Mouse (Mus musculus): ENCODE results near the gene Wnt5b. TPM values are rescaled to one million over a fixed set of nuclear protein-coding genes. Genes with fewer than 3 reads are reported as not detected.

The Wnt5b gene
- polyA plus RNA-seq, 1 experiment = 1.8 TPM

DNA sequence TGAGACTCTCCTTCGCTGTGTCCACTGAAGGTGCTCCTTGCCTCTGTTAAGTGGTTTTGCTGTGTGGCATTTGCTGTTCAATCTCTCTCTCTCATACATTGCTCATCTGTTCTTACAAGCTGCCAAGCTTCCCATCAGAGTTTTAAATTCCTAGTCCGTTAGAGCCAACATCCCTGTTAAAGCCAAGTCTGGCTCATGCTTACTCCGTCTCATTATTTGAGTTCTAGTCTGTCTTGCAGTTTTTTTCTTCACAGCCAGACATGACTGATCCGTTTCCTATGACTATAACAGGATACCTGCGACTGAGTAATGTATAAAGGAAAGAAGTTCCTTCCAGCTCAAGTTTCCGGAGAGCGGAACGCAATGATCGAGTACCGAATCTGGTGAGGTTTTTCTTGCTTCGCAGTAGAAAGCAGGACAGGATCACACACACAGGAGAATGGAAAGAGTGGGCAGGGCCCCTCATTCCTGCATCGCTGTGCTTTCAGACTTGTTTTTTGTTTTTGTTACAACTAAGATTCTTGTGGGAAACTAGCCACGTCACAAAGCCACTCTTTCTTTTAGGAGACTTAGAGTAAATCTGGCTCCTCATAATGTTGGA is 34.6 kb downstream of the Wnt5b start:
- WGBS = 91% methylated on average over 13 of the region's 13 CpGs
- Histone ChIP-seq H3K36me3 (ENCODE audit: control insufficient read depth, insufficient read depth, low read length) (no peaks in the 10 kb centered on the region), H3K4me3 (ENCODE audit: low read depth, low read length) (no peak overlapping the region), H3K27me3 (ENCODE audit: control insufficient read depth, insufficient read depth, low read length) (no peaks in the 10 kb centered on the region), H3K4me1 (ENCODE audit: control insufficient read depth, insufficient read depth, insufficient read length, low read length) (peaks cover 8% of the 10 kb centered on the region; the same call in 1 of the 2 replicates), H3K27ac (ENCODE audit: insufficient read depth, low read depth, low read length) (no peak overlapping the region)
- TF ChIP-seq CTCF (IDR thresholded peaks at IDR 0.05; ENCODE audit: extremely low read depth, insufficient read length, insufficient replicate concordance, low read depth, low read length) = no peak
- no peak for TF ChIP-seq POLR2A (IDR thresholded peaks at IDR 0.05; ENCODE audit: low read depth, low read length)

DNA sequence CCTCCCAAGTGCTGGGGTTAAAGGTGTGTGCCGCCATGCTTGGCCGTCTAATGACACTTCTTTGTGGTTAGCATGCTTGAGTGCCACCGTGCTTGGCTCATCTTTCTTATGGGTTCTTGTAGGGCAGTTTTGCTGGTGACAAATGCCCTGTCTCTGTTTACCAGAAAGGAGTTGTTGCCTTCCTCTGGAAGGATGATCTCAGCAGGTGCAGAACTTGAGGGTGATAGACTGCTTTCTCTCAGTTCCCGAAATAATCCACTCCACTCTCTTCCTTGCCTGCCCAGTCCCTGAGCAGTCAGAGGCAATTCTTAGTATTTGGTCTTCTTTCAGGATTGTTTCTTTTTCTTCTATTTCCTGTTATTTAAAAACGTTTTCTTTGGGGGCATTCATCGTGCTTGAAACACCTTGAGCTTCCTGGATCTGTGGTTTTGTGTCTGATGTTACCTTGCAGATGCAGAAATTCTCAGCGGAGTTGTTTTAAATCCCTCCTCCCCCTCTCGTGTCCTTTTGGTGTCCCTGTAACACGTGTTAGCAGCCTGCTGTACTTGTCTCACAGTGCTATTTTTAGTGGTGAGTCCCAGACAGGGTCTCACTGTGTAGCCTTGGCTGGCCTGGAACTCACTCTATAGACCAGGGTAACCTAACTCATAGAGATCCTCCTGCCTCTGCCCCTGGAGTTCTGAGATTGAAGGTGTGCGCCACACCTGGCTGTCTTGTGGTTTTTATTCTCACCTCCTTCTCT is 35.3 kb downstream of the Wnt5b start:
- H3K27ac ChIP-seq (ENCODE audit: insufficient read depth, low read depth, low read length) = no peak overlapping the region
- no peaks in the 10 kb centered on the region for H3K27me3 ChIP-seq (ENCODE audit: control insufficient read depth, insufficient read depth, low read length)
- WGBS = 72% methylated on average over 10 of the region's 10 CpGs
- peaks cover 8% of the 10 kb centered on the region; the same call in 1 of the 2 replicates for H3K4me1 ChIP-seq (ENCODE audit: control insufficient read depth, insufficient read depth, insufficient read length, low read length)
- no peaks in the 10 kb centered on the region for H3K36me3 ChIP-seq (ENCODE audit: control insufficient read depth, insufficient read depth, low read length)
- H3K4me3 ChIP-seq (ENCODE audit: low read depth, low read length) = no peak overlapping the region
- TF ChIP-seq CTCF (IDR thresholded peaks at IDR 0.05; ENCODE audit: extremely low read depth, insufficient read length, insufficient replicate concordance, low read depth, low read length) (no peak), POLR2A (IDR thresholded peaks at IDR 0.05; ENCODE audit: low read depth, low read length) (no peak)

DNA sequence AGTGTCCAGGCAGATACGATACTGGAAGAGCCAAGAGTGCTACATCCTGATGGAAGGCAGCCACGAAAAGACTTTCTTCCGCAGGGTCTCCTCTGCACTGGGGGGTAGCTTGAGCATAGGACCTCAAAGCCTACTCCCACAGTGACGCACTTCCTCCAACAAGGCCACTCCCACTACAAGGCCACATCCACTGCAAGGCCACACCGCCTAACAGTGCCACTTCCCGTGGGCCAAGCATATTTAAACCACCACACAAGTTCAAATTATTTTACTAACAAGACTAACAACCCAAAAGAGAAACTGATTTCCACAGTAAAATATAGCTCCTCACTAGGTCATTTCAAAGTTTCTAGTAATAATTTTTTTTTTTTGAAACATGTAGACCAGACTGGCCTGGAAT is 35.9 kb downstream of the Wnt5b start:
- no peaks in the 10 kb centered on the region for H3K36me3 ChIP-seq (ENCODE audit: control insufficient read depth, insufficient read depth, low read length)
- H3K4me3 ChIP-seq (ENCODE audit: low read depth, low read length) = no peak overlapping the region
- no peak for TF ChIP-seq POLR2A (IDR thresholded peaks at IDR 0.05; ENCODE audit: low read depth, low read length)
- TF ChIP-seq CTCF (IDR thresholded peaks at IDR 0.05; ENCODE audit: extremely low read depth, insufficient read length, insufficient replicate concordance, low read depth, low read length) = no peak
- WGBS = 94% methylated on average over 6 of the region's 6 CpGs
- H3K27me3 ChIP-seq (ENCODE audit: control insufficient read depth, insufficient read depth, low read length) = no peaks in the 10 kb centered on the region
- no peak overlapping the region for H3K27ac ChIP-seq (ENCODE audit: insufficient read depth, low read depth, low read length)
- peaks cover 8% of the 10 kb centered on the region; the same call in 1 of the 2 replicates for H3K4me1 ChIP-seq (ENCODE audit: control insufficient read depth, insufficient read depth, insufficient read length, low read length)

DNA sequence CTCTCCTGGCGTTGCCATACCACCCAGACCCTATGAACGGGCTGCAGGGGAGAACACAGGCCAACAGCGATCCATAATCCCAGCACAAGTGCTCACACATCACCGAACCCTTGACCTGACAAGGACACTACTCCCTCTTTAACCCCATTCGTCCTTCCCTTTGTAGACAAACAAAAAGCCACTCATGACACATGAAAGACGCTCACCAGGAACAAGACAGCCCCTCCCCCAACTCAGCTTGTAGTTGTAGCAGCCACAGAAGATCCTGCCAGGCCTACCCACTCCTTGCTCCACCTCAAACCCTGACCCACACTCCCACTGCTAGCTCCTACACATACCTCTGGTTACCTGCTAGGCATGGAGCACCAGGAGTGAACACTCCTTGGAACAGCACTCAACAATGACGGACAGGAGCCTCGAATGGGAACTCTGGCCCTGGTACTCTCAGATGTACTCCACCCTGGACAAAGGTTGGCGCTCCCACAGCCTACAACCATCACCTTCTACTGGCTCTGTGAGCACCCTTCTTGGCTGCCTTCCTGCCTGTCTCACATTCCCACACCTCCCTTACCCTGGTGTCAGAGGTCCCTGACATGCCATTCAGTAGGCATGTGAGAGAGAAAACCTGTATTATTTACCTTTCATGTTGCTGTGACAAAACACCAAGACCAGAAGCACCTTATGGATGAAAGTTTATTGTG is 38.5 kb downstream of the Wnt5b start:
- H3K27me3 ChIP-seq (ENCODE audit: control insufficient read depth, insufficient read depth, low read length) = no peaks in the 10 kb centered on the region

DNA sequence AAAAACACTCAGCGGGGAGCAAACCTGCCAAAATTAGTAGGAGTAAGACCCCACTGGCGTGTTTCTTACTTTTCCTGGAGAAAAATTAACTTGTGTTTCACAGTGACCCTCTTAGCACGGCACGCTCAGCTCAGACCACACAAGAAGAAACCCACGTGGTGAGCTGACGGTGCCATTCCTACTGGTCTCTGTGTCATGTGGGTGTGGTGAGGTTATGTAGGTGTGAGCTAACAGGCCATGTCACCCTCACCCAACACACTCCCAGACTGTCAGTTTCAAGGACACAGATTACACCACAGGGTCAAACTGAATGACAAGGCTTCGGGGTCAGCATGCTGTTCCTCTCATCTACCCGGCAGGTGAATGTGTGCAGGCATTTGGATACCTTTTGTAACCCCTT is 39.4 kb downstream of the Wnt5b start:
- Histone ChIP-seq H3K36me3 (ENCODE audit: control insufficient read depth, insufficient read depth, low read length) (no peaks in the 10 kb centered on the region), H3K4me1 (ENCODE audit: control insufficient read depth, insufficient read depth, insufficient read length, low read length) (peaks cover 8% of the 10 kb centered on the region; the same call in 1 of the 2 replicates), H3K27me3 (ENCODE audit: control insufficient read depth, insufficient read depth, low read length) (no peaks in the 10 kb centered on the region), H3K4me3 (ENCODE audit: low read depth, low read length) (no peak overlapping the region), H3K27ac (ENCODE audit: insufficient read depth, low read depth, low read length) (no peak overlapping the region)
- no peak for TF ChIP-seq CTCF (IDR thresholded peaks at IDR 0.05; ENCODE audit: extremely low read depth, insufficient read length, insufficient replicate concordance, low read depth, low read length)
- TF ChIP-seq POLR2A (IDR thresholded peaks at IDR 0.05; ENCODE audit: low read depth, low read length) = no peak
- 87% methylated on average over 8 of the region's 8 CpGs for WGBS

More for the DNA sequence above, 38.5 kb downstream of the Wnt5b start:
- peak overlapping the region; percentile 74 for H3K27ac ChIP-seq (ENCODE audit: insufficient read depth, low read depth, low read length)
- WGBS = 69% methylated on average over 9 of the region's 9 CpGs
- peak overlapping the region; percentile 34; the same call in 1 of the 2 replicates for H3K4me3 ChIP-seq (ENCODE audit: low read depth, low read length)
- peaks cover 8% of the 10 kb centered on the region; the same call in 1 of the 2 replicates for H3K4me1 ChIP-seq (ENCODE audit: control insufficient read depth, insufficient read depth, insufficient read length, low read length)
- no peaks in the 10 kb centered on the region for H3K36me3 ChIP-seq (ENCODE audit: control insufficient read depth, insufficient read depth, low read length)
- no peak for TF ChIP-seq POLR2A (IDR thresholded peaks at IDR 0.05; ENCODE audit: low read depth, low read length)
- TF ChIP-seq CTCF (IDR thresholded peaks at IDR 0.05; ENCODE audit: extremely low read depth, insufficient read length, insufficient replicate concordance, low read depth, low read length) = no peak

DNA sequence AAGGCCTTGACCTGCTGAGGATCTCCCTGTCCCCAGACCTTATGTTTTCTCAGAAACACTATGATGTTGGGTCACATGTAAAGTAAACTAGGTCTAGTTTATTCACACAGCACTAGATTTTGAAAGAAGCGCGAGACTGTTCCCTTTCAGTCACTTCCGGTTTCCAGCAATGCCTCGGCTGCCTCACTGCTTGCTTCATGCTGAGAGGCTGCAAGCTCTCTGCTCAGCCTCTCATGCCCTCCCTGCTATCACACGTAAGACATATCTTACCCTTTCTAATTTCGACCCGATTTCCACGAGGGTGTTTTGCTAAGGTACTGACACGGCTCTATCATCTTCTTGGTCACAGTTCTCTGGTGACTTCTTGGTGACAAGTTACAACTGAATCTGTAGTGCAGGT is 42.1 kb downstream of the Wnt5b start:
- H3K27me3 ChIP-seq (ENCODE audit: control insufficient read depth, insufficient read depth, low read length) = no peaks in the 10 kb centered on the region
- H3K36me3 ChIP-seq (ENCODE audit: control insufficient read depth, insufficient read depth, low read length) = no peaks in the 10 kb centered on the region
- H3K27ac ChIP-seq (ENCODE audit: insufficient read depth, low read depth, low read length) = no peak overlapping the region
- TF ChIP-seq POLR2A (IDR thresholded peaks at IDR 0.05; ENCODE audit: low read depth, low read length) (no peak), CTCF (IDR thresholded peaks at IDR 0.05; ENCODE audit: extremely low read depth, insufficient read length, insufficient replicate concordance, low read depth, low read length) (no peak)
- WGBS = 58% methylated on average over 9 of the region's 9 CpGs
- peaks cover 8% of the 10 kb centered on the region; the same call in 1 of the 2 replicates for H3K4me1 ChIP-seq (ENCODE audit: control insufficient read depth, insufficient read depth, insufficient read length, low read length)
- no peak overlapping the region for H3K4me3 ChIP-seq (ENCODE audit: low read depth, low read length)

DNA sequence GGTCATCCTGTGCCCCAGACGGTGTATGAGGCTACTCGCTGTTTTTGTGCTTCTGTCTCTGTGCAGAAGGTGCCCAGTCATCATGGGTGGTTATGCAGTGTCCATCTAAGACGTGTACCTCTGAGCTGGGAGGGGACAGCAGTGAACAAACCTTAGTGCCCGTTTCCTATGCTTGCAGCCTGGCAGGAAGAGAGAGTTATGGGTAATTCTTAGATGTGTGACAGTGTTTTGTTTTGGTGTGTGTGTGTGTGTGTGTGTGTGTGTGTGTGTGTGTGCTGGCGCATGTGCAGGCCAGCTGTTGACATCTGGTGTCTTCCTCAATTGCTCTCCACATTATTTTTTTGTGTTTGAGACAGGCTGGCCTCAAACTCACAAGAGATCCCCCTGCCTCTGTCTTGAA is 44.1 kb downstream of the Wnt5b start:
- WGBS = 67% methylated on average over 5 of the region's 5 CpGs

More for the DNA sequence above, 44.1 kb downstream of the Wnt5b start:
- Histone ChIP-seq H3K27ac (ENCODE audit: insufficient read depth, low read depth, low read length) (no peak overlapping the region), H3K36me3 (ENCODE audit: control insufficient read depth, insufficient read depth, low read length) (no peaks in the 10 kb centered on the region), H3K27me3 (ENCODE audit: control insufficient read depth, insufficient read depth, low read length) (no peaks in the 10 kb centered on the region), H3K4me1 (ENCODE audit: control insufficient read depth, insufficient read depth, insufficient read length, low read length) (no peaks in the 10 kb centered on the region), H3K4me3 (ENCODE audit: low read depth, low read length) (no peak overlapping the region)
- TF ChIP-seq CTCF (IDR thresholded peaks at IDR 0.05; ENCODE audit: extremely low read depth, insufficient read length, insufficient replicate concordance, low read depth, low read length) = no peak
- TF ChIP-seq POLR2A (IDR thresholded peaks at IDR 0.05; ENCODE audit: low read depth, low read length) = no peak

Data from small intestine, adult 2 months (tissue).